Mouse (Mus musculus): ENCODE measurements around the gene Ube2g1.

Gene Ube2g1

GRCm38 (mm10) chr11:72606694-72607407, at the start of gene Ube2g1:
TSS of gene Ube2g1 (plus strand) at chr11:72607283.
- in situ Hi-C loops (cut with MboI; ENCODE audit: unreplicated experiment in 2 of 2): no loop called here

DNA sequence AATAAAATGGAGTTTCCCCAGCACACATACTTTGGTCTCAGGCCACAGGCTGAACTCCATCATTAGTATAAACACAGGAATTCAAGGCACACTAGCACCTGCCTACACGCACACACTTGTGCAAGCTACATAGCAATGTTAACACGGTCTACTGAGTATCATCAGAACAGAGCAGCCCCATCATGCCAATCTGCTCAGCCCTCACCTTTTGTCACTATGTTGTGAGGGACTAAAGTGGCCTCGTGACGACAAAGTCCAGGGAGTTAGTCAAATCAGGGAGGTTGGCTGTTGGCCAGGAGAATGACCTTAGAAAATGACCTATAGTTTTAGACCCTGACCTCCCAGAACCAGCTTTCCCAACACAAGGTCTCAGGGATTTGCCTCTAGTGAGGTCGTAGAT, 48.9 kb upstream of the Ube2g1 start:
- in situ Hi-C loops (cut with MboI; ENCODE audit: unreplicated experiment in 2 of 2): loop anchor here (25.0 kb wide), 2 partner anchors 496 to 1804 kb away; partner anchors contain the start of genes Olfr411 (in 1 of the 2) and Olfr412 (in 1 of the 2)

DNA sequence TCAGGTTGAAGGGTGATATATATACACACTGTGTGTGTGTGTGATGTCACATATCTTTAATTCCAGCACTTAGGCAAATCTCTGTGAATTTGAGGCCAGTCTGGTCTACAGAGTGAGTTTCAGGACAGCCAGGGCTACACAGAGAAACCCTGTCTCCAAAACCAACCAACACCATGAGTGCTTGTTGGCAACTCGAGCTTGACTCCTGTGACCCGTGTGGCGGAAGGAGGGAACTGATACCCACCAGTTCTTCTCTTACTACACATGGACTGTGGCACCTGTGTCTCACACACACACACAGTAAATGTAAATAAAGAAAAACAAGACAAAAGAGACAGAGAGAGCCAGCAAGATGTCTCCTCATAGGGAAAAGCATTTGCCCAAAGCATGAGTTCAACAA, 46.4 kb upstream of the Ube2g1 start:
- in situ Hi-C loops (cut with MboI; ENCODE audit: unreplicated experiment in 2 of 2): loop anchor here (5.0 to 25.0 kb wide), 6 partner anchors 128 to 1802 kb away; partner anchors contain the start of genes Med31 (in 1 of the 2), Olfr411 (in 1 of the 2) and Olfr412 (in 1 of the 2)

GRCm38 (mm10) chr11:72564232-72564807, 42.8 kb upstream of the Ube2g1 start:
- in situ Hi-C loops (cut with MboI; ENCODE audit: unreplicated experiment in 2 of 2): loop anchor here (5.0 to 25.0 kb wide), 6 partner anchors 132 to 1798 kb away; partner anchors contain the start of genes Med31 (in 1 of the 2), Olfr411 (in 1 of the 2) and Olfr412 (in 1 of the 2)

DNA sequence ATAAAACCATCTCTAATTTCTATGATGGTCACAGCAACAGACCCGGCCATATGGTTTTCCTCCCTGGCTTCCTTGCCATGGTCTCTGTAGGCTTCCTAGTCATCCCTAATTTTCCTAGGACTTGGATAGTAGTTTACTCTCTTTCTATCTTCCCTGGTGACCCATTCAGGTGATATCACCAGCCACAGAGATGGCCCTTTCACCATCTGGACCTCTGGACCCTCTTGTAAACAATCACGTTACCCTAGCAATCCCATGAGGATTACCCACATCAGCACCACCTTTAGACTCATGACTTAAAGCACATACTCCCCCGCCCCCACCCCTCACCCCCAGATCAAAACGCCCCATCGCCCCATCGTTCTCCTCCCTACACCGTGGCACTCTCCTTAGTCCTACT, 40.8 kb upstream of the Ube2g1 start:
- in situ Hi-C loops (cut with MboI; ENCODE audit: unreplicated experiment in 2 of 2): loop anchor here (5.0 to 25.0 kb wide), 3 partner anchors 224 to 1796 kb away; partner anchors contain the start of genes Olfr411 (in 1 of the 2) and Olfr412 (in 1 of the 2)

DNA sequence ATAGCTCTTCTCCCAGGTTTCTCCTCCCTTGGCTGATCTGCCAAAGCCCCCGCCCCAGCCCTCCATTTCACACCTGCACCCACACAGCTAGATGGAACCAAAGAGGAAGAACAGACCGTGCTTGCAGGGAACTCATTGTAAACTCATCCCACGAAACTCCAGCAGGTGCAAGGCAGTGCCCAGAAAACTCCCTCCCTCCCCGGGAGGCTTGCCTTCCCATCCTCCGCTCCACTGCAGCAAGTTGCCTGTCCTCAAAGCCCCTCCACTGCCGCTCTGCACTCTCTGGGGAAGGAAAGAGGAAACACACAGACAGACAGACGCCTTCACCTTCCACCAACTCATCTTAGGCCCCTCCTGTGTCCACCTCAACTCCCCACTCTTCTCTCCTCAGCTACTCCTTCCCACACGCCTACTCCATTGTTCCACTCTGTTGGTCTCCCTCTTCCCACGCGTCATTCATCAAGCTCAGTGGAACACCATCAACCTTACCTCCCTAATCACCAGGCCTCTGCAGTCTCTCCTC, 40.2 kb upstream of the Ube2g1 start:
- in situ Hi-C loops (cut with MboI; ENCODE audit: unreplicated experiment in 2 of 2): loop anchor here (5.0 to 25.0 kb wide), 3 partner anchors 225 to 1795 kb away; partner anchors contain the start of genes Olfr411 (in 1 of the 2) and Olfr412 (in 1 of the 2)

DNA sequence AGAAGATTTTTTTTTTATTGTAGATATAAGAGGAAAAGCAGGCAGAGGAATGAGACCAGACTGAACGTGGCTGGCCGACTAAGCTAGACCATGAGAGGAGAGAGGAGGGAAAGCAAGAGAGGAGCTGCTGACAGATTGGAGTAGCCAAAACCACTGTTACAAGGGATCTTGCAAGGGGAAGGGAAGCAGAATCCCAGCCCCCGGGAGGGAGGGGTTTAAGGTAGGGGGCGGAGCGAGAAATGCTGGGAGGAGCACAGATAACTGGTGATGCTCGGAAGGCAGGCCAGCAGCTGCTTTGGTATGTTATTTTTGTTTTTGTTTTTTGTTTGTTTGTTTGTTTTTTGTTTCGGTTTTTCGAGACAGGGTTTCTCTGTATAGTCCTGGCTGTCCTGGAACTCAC, 38.0 kb upstream of the Ube2g1 start:
- in situ Hi-C loops (cut with MboI; ENCODE audit: unreplicated experiment in 2 of 2): loop anchor here (5.0 to 25.0 kb wide), 3 partner anchors 227 to 1793 kb away; partner anchors contain the start of genes Olfr411 (in 1 of the 2) and Olfr412 (in 1 of the 2)

DNA sequence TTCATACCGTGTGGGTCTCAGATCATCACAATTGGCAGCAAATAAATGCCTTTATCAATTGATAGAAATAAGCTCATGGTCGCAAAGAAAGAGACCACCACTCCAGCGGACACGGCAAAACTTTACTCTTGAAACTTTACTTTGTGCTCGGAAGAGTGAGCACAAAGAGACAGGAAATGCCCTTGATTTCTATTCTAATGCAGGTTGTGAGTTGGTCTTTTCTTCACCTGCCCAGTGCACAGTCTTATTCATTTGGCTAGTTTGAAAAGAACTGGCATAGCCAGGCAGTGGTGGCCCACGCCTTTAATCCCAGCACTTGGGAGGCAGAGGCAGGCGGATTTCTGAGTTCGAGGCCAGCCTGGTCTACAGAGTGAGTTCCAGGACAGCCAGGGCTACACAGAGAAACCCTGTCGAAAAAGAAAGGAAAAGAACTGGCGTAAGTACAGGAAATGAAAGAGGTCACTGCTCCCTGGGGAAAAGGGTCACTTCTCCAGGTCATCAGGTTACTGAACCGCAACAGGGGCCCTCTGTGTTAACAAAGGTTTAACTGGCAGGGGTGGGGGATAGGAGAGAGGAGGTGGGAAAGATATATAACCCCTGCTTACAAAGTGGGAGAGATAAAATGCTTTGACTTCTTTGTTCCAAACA, 37.3 kb upstream of the Ube2g1 start:
- in situ Hi-C loops (cut with MboI; ENCODE audit: unreplicated experiment in 2 of 2): loop anchor here (5.0 to 25.0 kb wide), 7 partner anchors 95 to 1803 kb away; partner anchors contain the start of genes Olfr411 (in 1 of the 2) and Olfr412 (in 1 of the 2)

DNA sequence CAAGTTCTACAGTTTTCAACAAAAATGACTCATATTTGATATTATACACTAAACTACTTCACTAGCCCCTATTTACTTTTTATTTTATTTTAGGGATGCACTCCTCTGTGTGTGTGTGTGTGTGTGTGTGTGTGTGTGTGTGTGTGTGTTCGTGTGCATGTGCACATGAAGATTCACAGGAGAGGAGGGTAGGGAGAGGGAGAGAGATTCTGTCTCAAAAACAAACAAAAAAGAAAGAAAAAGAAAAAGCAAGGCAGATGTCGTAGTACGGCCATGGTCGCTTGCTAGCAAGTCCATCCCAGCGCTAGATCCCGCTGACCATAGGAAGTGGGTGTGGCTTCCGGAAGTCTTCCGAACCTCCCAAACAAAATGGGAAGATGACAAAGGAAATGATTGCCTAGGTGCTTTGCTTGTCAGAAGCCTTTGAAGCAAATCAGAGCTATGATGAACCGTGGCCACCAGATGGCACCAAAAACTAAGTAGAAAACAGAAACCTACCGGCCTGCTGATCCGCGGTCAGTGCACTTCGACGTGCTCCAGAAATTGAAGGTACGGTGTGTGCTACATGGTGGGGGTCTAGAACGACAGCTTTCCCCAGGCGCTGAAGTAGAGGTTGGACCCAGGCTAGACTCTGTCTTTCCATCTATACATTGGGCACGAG, 36.6 kb upstream of the Ube2g1 start:
- in situ Hi-C loops (cut with MboI; ENCODE audit: unreplicated experiment in 2 of 2): loop anchor here (5.0 to 25.0 kb wide), 6 partner anchors 94 to 1802 kb away; partner anchors contain the start of genes Olfr411 (in 1 of the 2) and Olfr412 (in 1 of the 2)

- in situ Hi-C loops (cut with MboI; ENCODE audit: unreplicated experiment in 2 of 2): loop anchor here (5.0 to 25.0 kb wide), 6 partner anchors 91 to 1798 kb away; partner anchors contain the start of genes Olfr411 (in 1 of the 2) and Olfr412 (in 1 of the 2)
Observed at GRCm38 (mm10) chr11:72573819-72574218, 33.3 kb upstream of the Ube2g1 start.

GRCm38 (mm10) chr11:72576111-72576465, 31.0 kb upstream of the Ube2g1 start:
- in situ Hi-C loops (cut with MboI; ENCODE audit: unreplicated experiment in 2 of 2): loop anchor here (5.0 to 10.0 kb wide), 3 partner anchors 86 to 146 kb away; no protein-coding TSS in a partner anchor

- in situ Hi-C loops (cut with MboI; ENCODE audit: unreplicated experiment in 2 of 2): loop anchor here (5.0 to 10.0 kb wide), 3 partner anchors 86 to 146 kb away; no protein-coding TSS in a partner anchor
Observed at GRCm38 (mm10) chr11:72576466-72577351, 30.4 kb upstream of the Ube2g1 start.

DNA sequence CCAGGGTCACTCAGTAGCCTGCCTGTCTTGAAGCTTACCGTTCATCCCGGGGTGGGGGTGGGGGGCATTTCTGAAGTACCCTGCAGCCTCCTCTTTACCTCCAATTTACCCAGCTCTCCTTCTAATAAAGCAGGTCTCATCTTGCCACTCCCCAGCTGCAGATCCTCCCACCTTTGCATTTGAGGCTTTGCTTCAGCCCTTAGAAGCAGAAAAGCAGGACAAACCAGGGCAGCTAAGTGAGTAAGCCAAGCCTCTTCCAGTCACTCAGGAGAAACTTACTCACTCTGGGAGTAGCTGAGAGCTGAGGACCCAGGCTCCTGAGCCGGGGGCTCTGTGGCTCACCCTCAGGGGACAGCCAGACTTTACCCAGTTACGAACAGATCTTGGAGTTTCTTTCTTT, 28.6 kb upstream of the Ube2g1 start:
- in situ Hi-C loops (cut with MboI; ENCODE audit: unreplicated experiment in 2 of 2): loop anchor here (5.0 to 10.0 kb wide), 3 partner anchors 84 to 144 kb away; no protein-coding TSS in a partner anchor

- in situ Hi-C loops (cut with MboI; ENCODE audit: unreplicated experiment in 2 of 2): loop anchor here in 1 of 2 experiments (5.0 kb wide), 1 partner anchor 60 kb away; no protein-coding TSS in a partner anchor
Observed at GRCm38 (mm10) chr11:72581609-72582447, 25.3 kb upstream of the Ube2g1 start.

- in situ Hi-C loops (cut with MboI; ENCODE audit: unreplicated experiment in 2 of 2): loop anchor here in 1 of 2 experiments (5.0 kb wide), 1 partner anchor 60 kb away; no protein-coding TSS in a partner anchor
Observed at GRCm38 (mm10) chr11:72582448-72582705, 24.7 kb upstream of the Ube2g1 start.

DNA sequence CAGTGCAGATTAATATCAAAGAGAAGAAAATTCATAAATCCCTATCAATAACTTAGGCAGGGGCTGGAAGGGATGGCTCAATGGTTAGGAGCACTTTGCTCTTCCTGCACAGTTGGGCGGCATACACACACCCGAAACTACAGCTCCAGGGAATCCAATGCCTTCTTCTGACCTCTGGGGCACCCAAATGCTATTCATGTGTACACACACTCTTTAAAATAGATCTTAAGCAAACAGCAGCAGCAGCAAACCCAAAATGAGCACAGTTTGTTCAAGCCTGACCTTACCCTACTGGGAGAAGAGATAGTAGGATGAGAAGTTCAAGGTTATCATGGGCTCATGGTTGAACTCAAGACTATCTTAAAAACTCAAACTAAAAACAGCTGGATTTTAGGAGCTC, 24.0 kb upstream of the Ube2g1 start:
- in situ Hi-C loops (cut with MboI; ENCODE audit: unreplicated experiment in 2 of 2): loop anchor here in 1 of 2 experiments (5.0 kb wide), 1 partner anchor 59 kb away; no protein-coding TSS in a partner anchor

GRCm38 (mm10) chr11:72586570-72586969, 20.5 kb upstream of the Ube2g1 start:
- in situ Hi-C loops (cut with MboI; ENCODE audit: unreplicated experiment in 2 of 2): no loop called here
